Mouse (Mus musculus): ENCODE measurements around the gene Lenep.

DNA sequence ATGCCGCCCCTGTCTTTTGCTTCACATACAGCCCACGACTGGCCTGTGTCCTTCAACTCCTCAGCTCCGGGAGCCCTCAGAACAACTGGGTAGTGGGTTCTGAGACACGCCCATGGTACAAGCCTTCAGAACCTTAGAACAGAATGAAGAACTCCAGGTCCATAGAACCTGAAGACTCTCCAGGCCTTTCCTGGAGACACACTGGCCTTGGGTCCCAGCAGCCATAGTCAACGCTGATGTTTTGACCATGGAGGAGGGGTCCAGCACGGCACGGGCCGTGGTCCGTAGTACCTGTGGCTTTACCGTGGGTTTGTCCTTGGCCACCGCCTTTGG is 37.5 kb downstream of the Lenep start, which contains the start of gene Dcst1:
- TF ChIP-seq CTCF (IDR thresholded peaks at IDR 0.05; ENCODE audit: low read depth, low read length) (no peak), POLR2A (IDR thresholded peaks at IDR 0.05; ENCODE audit: extremely low read depth, insufficient read depth, low read length) (no peak)

All from liver, adult 2 months (tissue).